Mouse (Mus musculus) olfactory bulb, adult 2 months (tissue): ENCODE measurements at regions not wholly inside any gene's neighbourhood (a gene's known extent, or its start where the extent isn't known, plus 50 kb on each side); places are given as distances from the start of the nearest gene placed in this dataset.

Experiments
- CTCF ChIP-seq: fragments of 200-500 bp; IDR thresholded peaks from 2 replicates; pipeline ENCODE4 v1.5.1; 2012; ENCODE audit warnings: low read depth, mild to moderate bottlenecking, low read length, moderate library complexity; ENCODE audit not compliant: insufficient read depth
- POLR2A ChIP-seq: fragments of 200-500 bp; IDR thresholded peaks from 2 replicates; pipeline ENCODE4 v1.6.1; 2012; ENCODE audit warnings: mild to moderate bottlenecking, low read depth, low read length, moderate library complexity; ENCODE audit not compliant: insufficient read depth

DNA sequence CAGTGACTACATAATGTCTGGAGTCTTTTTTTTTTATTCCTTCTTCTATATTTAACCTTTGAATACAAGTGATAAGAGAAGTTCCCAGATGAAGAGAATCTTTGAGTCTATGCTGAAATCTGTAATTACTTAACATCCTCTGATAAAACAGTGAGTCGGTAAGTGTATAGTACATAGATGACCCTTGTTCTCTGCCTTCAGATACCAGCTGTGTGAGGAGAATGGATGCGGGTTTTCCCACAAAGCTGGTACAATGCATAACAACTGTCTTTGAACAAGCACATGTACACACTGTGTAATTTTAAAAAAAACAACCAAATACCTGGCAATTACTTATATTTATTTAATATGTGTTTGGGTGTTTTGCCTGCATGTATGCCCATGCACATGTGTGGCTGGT is 96.9 kb upstream of the Med14 start:
- TF ChIP-seq CTCF (no peak), POLR2A (no peak)
